In the genomic region with DNA sequence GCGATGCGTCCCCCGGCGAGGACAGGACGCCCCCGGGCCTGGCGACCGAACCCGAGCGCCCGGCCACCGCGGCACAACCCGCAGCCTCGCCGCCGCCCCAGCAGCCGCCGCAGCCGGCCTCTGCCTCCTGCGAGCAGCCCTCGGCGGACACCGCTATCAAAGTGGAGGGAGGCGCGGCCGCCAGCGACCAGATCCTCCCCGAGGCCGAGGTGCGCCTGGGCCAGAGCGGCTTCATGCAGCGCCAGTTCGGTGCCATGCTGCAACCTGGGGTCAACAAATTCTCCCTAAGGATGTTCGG, we compare ENCODE assay signal across 8 mouse cellular contexts. TPM values are rescaled to one million over a fixed set of nuclear protein-coding genes. Genes with fewer than 3 reads are reported as not detected.
A peak's percentile ranks its signal among the peaks of the same experiment; 100 is the strongest.
DNase-seq lines count a peak whose midpoint lies in the region; ATAC-seq and TF ChIP-seq lines count a peak whose summit lies in the region.

No protein-coding gene starts in this region.

- intact Hi-C loops in heart, postnatal 36 days (cut with DNase I): no loop called here

- peaks cover 40% of the 10 kb centered on the region for H3K4me1 ChIP-seq in heart, embryonic 15.5 days (replicated peaks)
- peaks cover 22% of the 10 kb centered on the region for H3K4me1 ChIP-seq in embryonic facial prominence, embryonic 13.5 days
- peaks cover 33% of the 10 kb centered on the region for H3K4me1 ChIP-seq in hindbrain, embryonic 16.5 days (ENCODE audit: control insufficient read depth, insufficient read depth, low read depth, low read length)
- peaks cover 31% of the 10 kb centered on the region for H3K4me1 ChIP-seq in midbrain, postnatal 0 days (ENCODE audit: insufficient read depth, low read length)

- no peak for DNase-seq in heart, postnatal 36 days
- no peak for DNase-seq in midbrain, postnatal 0 days (ENCODE audit: low spot score)
- no peak for DNase-seq in urinary bladder, postnatal 25 days (ENCODE audit: low spot score)
- DNase-seq in lung, postnatal 10 days: no peak
- DNase-seq in left cerebral cortex, adult 8-10 months (ENCODE audit: low spot score in 2 of 2): no peak

- under 1% methylated on average over 35 of the region's 35 CpGs for WGBS in heart, embryonic 15.5 days
- under 1% methylated on average over 35 of the region's 35 CpGs for WGBS in embryonic facial prominence, embryonic 13.5 days
- WGBS in hindbrain, embryonic 16.5 days: under 1% methylated on average over 34 of the region's 35 CpGs
- under 1% methylated on average over 35 of the region's 35 CpGs for WGBS in midbrain, postnatal 0 days

- TF ChIP-seq CTCF in midbrain, postnatal 0 days (IDR thresholded peaks at IDR 0.05): no peak

- peak overlapping the region; percentile 99 for H3K4me2 ChIP-seq in heart, embryonic 15.5 days
- H3K4me2 ChIP-seq in embryonic facial prominence, embryonic 13.5 days: peak overlapping the region; percentile 99
- H3K4me2 ChIP-seq in hindbrain, embryonic 16.5 days (ENCODE audit: low read length): peak overlapping the region; percentile 89
- H3K4me2 ChIP-seq in midbrain, postnatal 0 days (ENCODE audit: low read depth, low read length, poor library complexity, severe bottlenecking): peak overlapping the region; percentile 86

- no peaks in the 10 kb centered on the region for H3K36me3 ChIP-seq in heart, embryonic 15.5 days
- H3K36me3 ChIP-seq in embryonic facial prominence, embryonic 13.5 days: no peaks in the 10 kb centered on the region
- H3K36me3 ChIP-seq in hindbrain, embryonic 16.5 days (ENCODE audit: control insufficient read depth, insufficient read depth, low read length): no peaks in the 10 kb centered on the region
- peaks cover 3% of the 10 kb centered on the region; the same call in 1 of the 2 replicates for H3K36me3 ChIP-seq in midbrain, postnatal 0 days (ENCODE audit: insufficient read depth, low read length)

- no peak for ATAC-seq in heart, embryonic 15.5 days (replicated peaks; ENCODE audit: insufficient number of reproducible peaks, insufficient read depth, low FRiP score, low read depth)
- no peak for ATAC-seq in embryonic facial prominence, embryonic 13.5 days (ENCODE audit: insufficient number of reproducible peaks, insufficient read depth, low FRiP score, low TSS enrichment, low read depth)
- ATAC-seq in hindbrain, embryonic 16.5 days: no peak
- no peak for ATAC-seq in midbrain, postnatal 0 days (ENCODE audit: low FRiP score)

- no peaks in the 10 kb centered on the region for H3K9me3 ChIP-seq in heart, embryonic 15.5 days (replicated peaks)
- no peaks in the 10 kb centered on the region for H3K9me3 ChIP-seq in embryonic facial prominence, embryonic 13.5 days
- no peaks in the 10 kb centered on the region for H3K9me3 ChIP-seq in hindbrain, embryonic 16.5 days (ENCODE audit: control insufficient read depth, low read length)
- no peaks in the 10 kb centered on the region for H3K9me3 ChIP-seq in midbrain, postnatal 0 days (ENCODE audit: low read length)

- no peak overlapping the region for H3K27ac ChIP-seq in heart, embryonic 15.5 days
- H3K27ac ChIP-seq in embryonic facial prominence, embryonic 13.5 days: no peak overlapping the region
- peak overlapping the region; percentile 91 for H3K27ac ChIP-seq in hindbrain, embryonic 16.5 days (ENCODE audit: low read depth, low read length)
- peak overlapping the region; percentile 86 for H3K27ac ChIP-seq in midbrain, postnatal 0 days (ENCODE audit: low read depth, low read length)

- H3K9ac ChIP-seq in heart, embryonic 15.5 days: peak overlapping the region; percentile 73
- peak overlapping the region; percentile 76 for H3K9ac ChIP-seq in embryonic facial prominence, embryonic 13.5 days
- H3K9ac ChIP-seq in hindbrain, embryonic 16.5 days (ENCODE audit: low read depth, low read length): peak overlapping the region; percentile 90
- H3K9ac ChIP-seq in midbrain, postnatal 0 days (replicated peaks; ENCODE audit: low read length, poor library complexity, severe bottlenecking): peak overlapping the region; percentile 79

- peaks cover 68% of the 10 kb centered on the region for H3K27me3 ChIP-seq in heart, embryonic 15.5 days
- H3K27me3 ChIP-seq in embryonic facial prominence, embryonic 13.5 days: peaks cover 72% of the 10 kb centered on the region
- H3K27me3 ChIP-seq in hindbrain, embryonic 16.5 days (replicated peaks; ENCODE audit: control insufficient read depth, insufficient read depth, low read length): peaks cover 7% of the 10 kb centered on the region; the same call in 1 of the 2 replicates
- H3K27me3 ChIP-seq in midbrain, postnatal 0 days (ENCODE audit: insufficient read depth, low read length): 0 out of 2 replicates have a peak, but pooled peaks cover 4% of the 10 kb centered on the region

- peak overlapping the region; percentile 83 for H3K4me3 ChIP-seq in heart, embryonic 15.5 days
- peak overlapping the region; percentile 75 for H3K4me3 ChIP-seq in embryonic facial prominence, embryonic 13.5 days
- peak overlapping the region; percentile 90 for H3K4me3 ChIP-seq in hindbrain, embryonic 16.5 days (ENCODE audit: low read length)
- H3K4me3 ChIP-seq in midbrain, postnatal 0 days (ENCODE audit: low read depth, low read length): peak overlapping the region; percentile 95

RNA-seq across cellular contexts. Expression of gene Hcn4, which starts 0.7 kb away (rescaled TPM):
- polyA plus RNA-seq in heart, embryonic 15.5 days (2015; fragmentation: Nextera tagmentation; extraction: Ambion mirVana): 1.4 and 1.6 TPM in 2 replicates
- 1 to 10 TPM; 6.2 to 7.2 TPM for total RNA-seq in heart, postnatal 36 days (2021)
- 0.28 and 0.46 TPM in 2 replicates for polyA plus RNA-seq in embryonic facial prominence, embryonic 13.5 days (2015; fragmentation: Nextera tagmentation; extraction: Ambion mirVana)
- 2.8 and 3.5 TPM in 2 replicates for polyA plus RNA-seq in hindbrain, embryonic 16.5 days (2015; fragmentation: Nextera tagmentation; extraction: Ambion mirVana)
- total RNA-seq in midbrain, postnatal 0 days (2014; rRNA removed): 34.6 and 42.3 TPM in 2 replicates
- polyA plus RNA-seq in midbrain, postnatal 0 days (2015; fragmentation: Nextera tagmentation; extraction: Ambion mirVana): 3.8 and 4.1 TPM in 2 replicates
- 1 to 10 TPM; 4.8 to 6.2 (median 5.5) TPM for total RNA-seq in left cerebral cortex, adult 8-10 months (2022)

Comparison
In these comparisons a context has a peak if more than half of its experiments do, and no peak if none do; other contexts are left out.
1. H3K27ac ChIP-seq: peak in hindbrain, embryonic 16.5 days (single experiment) and midbrain, postnatal 0 days (single experiment); none in heart, embryonic 15.5 days (single experiment) and embryonic facial prominence, embryonic 13.5 days (single experiment).
2. Peak in every context shown above with its lines, with median percentiles within 50 percentile points of each other: H3K4me2 ChIP-seq, H3K4me3 ChIP-seq and H3K9ac ChIP-seq.